Mouse (Mus musculus) c-Kit-positive CD71-positive TER-119-positive erythroid progenitor cells, embryonic 14.5 days (primary cell): ENCODE data around the gene Keap1.
"Not testable (repeated sequence)": the region's sequence is repeated elsewhere in the genome, so short reads cannot be mapped to it uniquely, and the experiment has no call there.

ENCODE experiments used
- DNase-seq: peaks from one replicate; pipeline ENCODE4 v3.0.0-alpha.2; 2013; ENCODE audit warnings: low spot score

Keap1 gene

GRCm38 (mm10) chr9:21238733-21239464 is at the start of gene Keap1:
Gene Keap1 (minus strand): TSS chr9:21239361.
- DNase-seq: peak; percentile 64

GRCm38 (mm10) chr9:21288404-21289336 is 49.5 kb upstream of the Keap1 start:
- no peak for DNase-seq

GRCm38 (mm10) chr9:21287571-21288402 is 48.6 kb upstream of the Keap1 start, which contains the start of gene Kri1:
Gene Kri1 (minus strand): TSS chr9:21287969.
- DNase-seq: peak; percentile 99

GRCm38 (mm10) chr9:21286753-21287152 is 47.6 kb upstream of the Keap1 start:
- DNase-seq: no peak

GRCm38 (mm10) chr9:21283994-21284393 is 44.8 kb upstream of the Keap1 start:
- no peak for DNase-seq

- DNase-seq: no peak
Measured at GRCm38 (mm10) chr9:21283591-21283990, 44.4 kb upstream of the Keap1 start.

GRCm38 (mm10) chr9:21277776-21278175 is 38.6 kb upstream of the Keap1 start:
- DNase-seq: no peak

GRCm38 (mm10) chr9:21276307-21276706 is 37.1 kb upstream of the Keap1 start:
- no peak for DNase-seq

GRCm38 (mm10) chr9:21275727-21276126 is 36.6 kb upstream of the Keap1 start:
- no peak for DNase-seq

- no peak for DNase-seq
Measured at GRCm38 (mm10) chr9:21275013-21275710, 36.0 kb upstream of the Keap1 start.

GRCm38 (mm10) chr9:21274336-21274735 is 35.2 kb upstream of the Keap1 start:
- no peak for DNase-seq

- no peak for DNase-seq
Measured at GRCm38 (mm10) chr9:21273520-21274228, 34.5 kb upstream of the Keap1 start.

- DNase-seq: no peak
Measured at GRCm38 (mm10) chr9:21273094-21273493, 33.9 kb upstream of the Keap1 start.

- no peak for DNase-seq
Measured at GRCm38 (mm10) chr9:21272391-21272790, 33.2 kb upstream of the Keap1 start.

GRCm38 (mm10) chr9:21269590-21269989 is 30.4 kb upstream of the Keap1 start:
- not testable (repeated sequence) for DNase-seq

- no peak for DNase-seq
Measured at GRCm38 (mm10) chr9:21268305-21268704, 29.1 kb upstream of the Keap1 start.

GRCm38 (mm10) chr9:21266889-21267288 is 27.7 kb upstream of the Keap1 start:
- no peak for DNase-seq

- no peak for DNase-seq
Measured at GRCm38 (mm10) chr9:21265611-21266010, 26.4 kb upstream of the Keap1 start.

GRCm38 (mm10) chr9:21265000-21265561 is 25.9 kb upstream of the Keap1 start, which contains the start of gene Atg4d:
Gene Atg4d (plus strand): TSS chr9:21265293.
- DNase-seq: peak; percentile 99

- DNase-seq: peak; percentile 92
Measured at GRCm38 (mm10) chr9:21264272-21264999, 25.3 kb upstream of the Keap1 start.
